Mouse (Mus musculus): ENCODE data around the gene Lingo4.

DNA sequence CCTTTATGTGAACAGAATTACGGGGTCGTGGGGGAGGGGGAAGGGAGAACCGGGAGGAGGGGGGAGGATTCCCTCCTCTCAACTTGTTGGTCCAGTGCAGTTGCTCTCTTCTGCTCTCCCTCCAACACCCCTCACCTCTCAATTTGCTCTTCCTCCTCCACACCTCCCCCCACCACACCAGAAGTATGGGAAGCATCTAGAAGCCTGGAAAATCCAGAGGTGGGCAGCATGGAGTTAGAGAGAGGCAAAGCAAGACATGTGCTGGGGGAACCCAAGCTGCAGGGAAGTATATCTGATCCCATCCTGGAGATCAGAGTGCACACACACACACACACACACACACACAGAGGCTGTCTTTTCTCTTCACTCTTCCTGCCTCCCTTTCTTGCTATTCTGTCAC lies 26.3 kb upstream of the Lingo4 start:
- no peak for TF ChIP-seq POLR2A (IDR thresholded peaks at IDR 0.05; ENCODE audit: insufficient read length, low read depth)
- no peak for TF ChIP-seq CEBPB (IDR thresholded peaks at IDR 0.05; ENCODE audit: insufficient read depth, poor library complexity, severe bottlenecking)
- TF ChIP-seq TCF12 (IDR thresholded peaks at IDR 0.05; ENCODE audit: insufficient read depth, poor library complexity, severe bottlenecking) = no peak
- TF ChIP-seq MAX (IDR thresholded peaks at IDR 0.05; ENCODE audit: low read depth) = no peak
- no peak for TF ChIP-seq USF1 (IDR thresholded peaks at IDR 0.05; ENCODE audit: low read depth)
- no peak for TF ChIP-seq E2F4 (IDR thresholded peaks at IDR 0.05; ENCODE audit: insufficient read depth)
- TF ChIP-seq SRF (IDR thresholded peaks at IDR 0.05; ENCODE audit: control insufficient read depth, insufficient read length, low read depth) = no peak
- no peak for TF ChIP-seq MYOD1 (IDR thresholded peaks at IDR 0.05; ENCODE audit: control insufficient read depth in 1 of 3, insufficient read length in 2 of 3, low read depth in 2 of 3)
- TF ChIP-seq POLR2AphosphoS2 (IDR thresholded peaks at IDR 0.05; ENCODE audit: insufficient read length, low read depth) = no peak
